Mouse (Mus musculus) lung, adult 2 months (tissue): ENCODE data around the gene Rora.

Source experiments
- CTCF ChIP-seq: fragments of 200-500 bp; IDR thresholded peaks from 2 replicates; pipeline ENCODE4 v1.5.1; 2011; ENCODE audit warnings: mild to moderate bottlenecking, low read length, control low read depth; ENCODE audit not compliant: insufficient read depth
- POLR2A ChIP-seq: fragments of 200-500 bp; IDR thresholded peaks from 2 replicates; pipeline ENCODE4 v1.6.1; 2011; ENCODE audit warnings: low read depth, mild to moderate bottlenecking, control low read depth, low read length, borderline replicate concordance; ENCODE audit errors: extremely low read depth

GRCm38 (mm10) chr9:69141859-69142258 lies 488.3 kb downstream of the Rora start:
- TF ChIP-seq CTCF (no peak), POLR2A (no peak)
